Mouse (Mus musculus) myocyte (in vitro differentiated cells): ENCODE results near the gene Rps21.

Source experiments
- E2F4 ChIP-seq: IDR thresholded peaks from one replicate; pipeline ENCODE4 v1.6.1; 2011; ENCODE audit warnings: mild to moderate bottlenecking, control low read depth, moderate library complexity; ENCODE audit not compliant: insufficient read depth
- MAX ChIP-seq: IDR thresholded peaks from one replicate; pipeline ENCODE4 v1.6.1; 2011; ENCODE audit warnings: low read depth, mild to moderate bottlenecking, control low read depth
- MYOD1 ChIP-seq, 3 experiments: IDR thresholded peaks; one replicate each; pipeline ENCODE4 v1.6.1; 2011; ENCODE audit warnings: control low read depth in 2 of 3, low read depth in 2 of 3, mild to moderate bottlenecking in 2 of 3, moderate library complexity in 1 of 3; ENCODE audit not compliant: insufficient read length in 2 of 3, control insufficient read depth in 1 of 3
- POLR2A ChIP-seq: IDR thresholded peaks from one replicate; pipeline ENCODE4 v1.6.1; 2011; ENCODE audit warnings: low read depth, mild to moderate bottlenecking, control low read depth, moderate library complexity; ENCODE audit not compliant: insufficient read length
- POLR2AphosphoS2 ChIP-seq: IDR thresholded peaks from one replicate; pipeline ENCODE4 v1.6.1; 2011; ENCODE audit warnings: low read depth, control low read depth; ENCODE audit not compliant: insufficient read length
- REST ChIP-seq: IDR thresholded peaks from one replicate; pipeline ENCODE4 v1.6.1; 2011; ENCODE audit warnings: mild to moderate bottlenecking, control low read depth, moderate library complexity; ENCODE audit not compliant: insufficient read depth, insufficient read length
- TCF12 ChIP-seq: IDR thresholded peaks from one replicate; pipeline ENCODE4 v1.6.1; 2011; ENCODE audit warnings: mild to moderate bottlenecking, control low read depth; ENCODE audit not compliant: poor library complexity, insufficient read depth, severe bottlenecking

GRCm38 (mm10) chr2:180237601-180238345 lies 19.4 kb upstream of the Rps21 start:
- TF ChIP-seq POLR2A, result no peak
- TF ChIP-seq MAX, result no peak
- TF ChIP-seq E2F4, result no peak
- TF ChIP-seq TCF12, result no peak
- no peak for TF ChIP-seq MYOD1 (IDR thresholded peaks at IDR 0.05; ENCODE audit: control insufficient read depth in 1 of 3, insufficient read length in 2 of 3, low read depth in 2 of 3)
- no peak for TF ChIP-seq REST
- no peak for TF ChIP-seq POLR2AphosphoS2
